Mouse (Mus musculus) frontal cortex, postnatal 25 days (tissue): Measurements from ENCODE around the gene Pgrmc2.

Source experiments
- DNase-seq, 2 experiments: peaks; one replicate each; pipeline ENCODE4 v3.0.0; 2022; ENCODE audit warnings: low spot score in 2 of 2

The Pgrmc2 gene

GRCm38 (mm10) chr3:41070519-41070918 is 12.3 kb downstream of the Pgrmc2 start:
- DNase-seq = no peak

DNA sequence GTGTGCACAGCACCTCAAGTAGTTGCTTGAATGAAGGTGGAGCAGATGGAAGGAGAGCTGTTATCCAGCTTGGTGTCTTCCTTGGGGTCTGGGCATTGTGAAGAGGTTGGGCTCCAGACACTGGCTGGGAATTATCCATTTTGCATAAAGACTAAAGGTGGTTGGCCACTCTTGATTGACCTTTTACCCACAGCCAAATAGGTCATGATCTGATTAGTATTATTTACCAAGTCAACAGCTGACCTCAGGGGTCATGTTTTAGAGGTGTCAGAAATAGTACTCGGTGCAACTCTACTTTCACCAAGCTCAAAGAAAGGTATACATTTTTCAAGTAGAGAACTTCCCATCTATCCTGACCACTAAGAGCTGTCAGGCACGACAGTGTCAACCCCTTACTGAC is 17.5 kb downstream of the Pgrmc2 start:
- DNase-seq = no peak

DNA sequence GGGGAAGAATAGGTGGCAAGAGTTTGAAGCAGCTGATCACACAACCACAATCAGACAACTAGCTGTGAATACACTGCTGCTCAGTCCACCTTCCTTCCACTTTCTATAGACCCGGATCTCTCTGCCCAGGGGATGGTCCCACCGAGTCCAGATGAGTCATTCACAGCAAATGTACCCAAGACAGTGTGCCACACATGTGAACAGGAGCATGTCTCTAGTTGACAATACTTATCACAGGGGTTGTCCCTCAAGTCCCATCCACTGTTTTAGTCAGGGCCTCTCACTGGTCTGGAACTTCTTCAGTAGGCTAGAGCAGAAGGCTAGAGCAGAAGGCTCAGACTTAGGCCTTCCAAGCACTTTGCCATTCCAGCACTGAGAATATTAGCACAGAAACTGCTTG is 20.1 kb downstream of the Pgrmc2 start:
- DNase-seq = no peak

DNA sequence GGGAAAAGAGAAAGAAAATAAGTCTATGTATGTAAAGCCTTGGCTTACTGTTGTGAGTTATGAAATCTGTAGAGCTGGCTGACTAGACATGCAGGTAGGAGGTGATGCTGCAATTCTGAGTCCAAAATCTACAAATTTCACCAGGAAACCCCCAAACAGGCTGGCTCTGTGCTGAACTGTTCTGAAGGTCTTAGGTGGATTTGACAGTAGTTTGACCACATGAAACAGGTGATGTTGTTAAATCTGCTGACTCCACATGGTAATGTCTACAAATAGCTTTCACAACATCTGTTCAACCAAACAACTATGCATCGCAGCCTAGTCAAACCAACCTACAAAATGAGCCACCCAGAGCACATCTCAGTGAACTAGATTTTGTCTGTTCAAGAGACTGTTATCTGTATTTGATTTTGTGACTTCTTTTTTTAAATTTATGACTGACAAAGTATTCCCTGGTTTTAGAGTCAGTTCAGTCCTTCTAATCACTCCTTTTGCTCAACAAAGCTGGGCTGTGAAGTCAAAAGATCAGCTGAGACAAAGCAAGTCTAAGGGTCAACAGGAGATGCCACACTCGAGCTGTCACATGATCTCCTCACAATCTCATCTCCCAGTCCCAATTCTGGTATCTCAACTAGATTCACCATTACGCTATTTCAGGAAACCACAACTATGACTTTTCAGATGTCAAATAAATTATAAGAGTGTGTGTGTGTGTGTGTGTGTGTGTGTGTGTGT is 20.8 kb downstream of the Pgrmc2 start:
- no peak for DNase-seq

DNA sequence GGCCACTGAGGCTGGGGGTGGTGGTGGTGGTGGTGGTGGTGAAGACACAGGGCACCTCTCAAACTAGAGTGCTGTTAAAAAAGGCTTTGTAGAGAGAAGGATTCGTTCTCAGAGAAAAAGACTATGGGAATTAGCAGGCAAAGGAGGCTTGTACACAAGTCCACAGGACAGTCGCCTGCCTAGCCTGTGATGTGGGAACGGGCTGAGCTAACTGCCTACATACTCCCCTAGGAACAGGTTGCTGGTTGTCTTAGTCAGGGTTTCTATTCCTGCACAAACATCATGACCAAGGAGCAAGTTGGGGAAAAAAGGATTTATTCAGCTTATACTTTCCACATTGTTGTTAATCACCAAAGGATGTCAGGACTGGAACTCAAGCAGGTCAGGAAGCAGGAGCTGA is 23.6 kb downstream of the Pgrmc2 start:
- no peak for DNase-seq

- DNase-seq = peak; percentile 28 to 44
Observed at GRCm38 (mm10) chr3:41058395-41058794, 24.5 kb downstream of the Pgrmc2 start.

GRCm38 (mm10) chr3:41053334-41053733 is 29.5 kb downstream of the Pgrmc2 start:
- no peak for DNase-seq

DNA sequence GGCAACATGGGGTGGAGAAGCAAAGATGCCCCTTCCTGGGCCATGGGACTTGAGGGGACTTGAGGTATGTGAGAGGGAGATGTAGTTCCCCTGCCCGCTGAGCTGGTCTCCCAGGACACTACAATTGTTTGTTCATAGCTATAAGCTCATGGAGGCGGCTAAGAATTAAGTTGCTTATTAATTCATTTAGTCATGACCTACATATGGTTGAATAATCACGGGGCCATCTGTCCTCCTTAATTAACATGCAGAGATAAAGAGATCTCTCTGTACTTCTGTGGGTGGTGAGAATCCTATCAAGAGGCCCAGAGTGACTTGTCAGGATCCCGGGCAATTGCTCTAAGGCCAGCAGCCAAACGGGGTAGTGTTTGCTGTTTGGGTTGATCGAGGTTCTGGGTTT is 35.0 kb downstream of the Pgrmc2 start:
- DNase-seq = no peak

DNA sequence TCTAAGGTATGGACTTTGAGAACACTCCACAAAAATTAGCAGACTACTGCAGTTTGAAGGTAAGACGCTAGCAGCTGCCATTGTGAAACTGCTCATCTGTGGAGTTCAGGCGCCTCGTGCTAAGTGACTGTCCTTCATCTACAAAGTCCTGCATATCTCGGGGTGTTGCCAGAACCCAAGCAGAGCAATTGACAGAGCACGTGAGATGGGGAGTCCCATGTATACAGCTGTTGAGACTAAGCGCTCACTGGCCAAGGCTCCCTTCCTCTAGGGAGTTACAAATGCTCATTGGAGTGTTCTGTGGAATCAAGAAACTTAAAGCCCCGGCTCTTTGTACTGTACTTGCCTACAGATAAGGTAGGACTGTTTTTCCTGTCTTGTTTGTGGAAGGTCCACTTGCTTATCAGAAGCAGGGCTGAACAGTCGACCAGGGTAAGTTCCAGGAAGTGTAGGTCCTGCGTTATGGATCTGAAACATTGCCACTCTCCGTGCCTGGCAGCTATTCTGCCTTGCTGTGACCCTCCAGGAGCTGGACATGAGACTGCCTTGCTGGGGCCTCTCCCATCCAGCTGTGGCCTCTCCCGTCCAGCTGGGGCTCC is 39.0 kb downstream of the Pgrmc2 start:
- DNase-seq = no peak

DNA sequence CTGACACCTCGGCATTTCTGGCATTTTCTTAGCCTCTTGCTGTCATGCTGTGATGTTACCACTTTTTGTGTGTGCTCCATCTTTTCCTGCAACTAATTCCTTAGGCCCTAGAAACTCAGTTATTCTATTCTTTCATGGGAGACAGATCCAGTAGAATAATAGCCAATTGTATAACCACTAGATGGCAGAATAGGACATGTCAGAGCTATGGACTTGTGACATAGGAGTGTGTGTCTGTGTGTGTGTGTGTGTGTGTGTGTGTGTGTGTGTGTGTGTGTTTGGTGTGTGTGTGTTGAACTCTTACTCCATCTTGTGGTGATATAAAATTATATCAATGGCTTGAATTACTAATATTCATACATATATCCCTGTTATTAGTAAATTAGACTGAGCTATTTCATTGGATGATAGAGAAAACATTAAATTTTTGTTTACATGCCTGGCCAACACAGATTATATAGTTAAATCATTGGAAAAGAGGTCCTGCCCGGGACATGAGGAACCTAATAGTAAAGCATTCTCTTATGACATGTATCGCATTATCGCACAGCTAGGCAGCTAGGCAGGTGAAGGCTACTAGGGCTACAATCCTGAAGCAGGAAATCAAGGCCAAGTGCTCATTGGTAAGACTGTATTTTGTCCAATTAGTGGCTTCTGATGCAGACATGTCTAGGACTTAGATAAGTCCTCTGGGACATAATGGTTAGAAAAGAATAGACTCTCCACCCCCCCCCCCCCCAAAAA is 40.5 kb downstream of the Pgrmc2 start:
- DNase-seq = no peak

DNA sequence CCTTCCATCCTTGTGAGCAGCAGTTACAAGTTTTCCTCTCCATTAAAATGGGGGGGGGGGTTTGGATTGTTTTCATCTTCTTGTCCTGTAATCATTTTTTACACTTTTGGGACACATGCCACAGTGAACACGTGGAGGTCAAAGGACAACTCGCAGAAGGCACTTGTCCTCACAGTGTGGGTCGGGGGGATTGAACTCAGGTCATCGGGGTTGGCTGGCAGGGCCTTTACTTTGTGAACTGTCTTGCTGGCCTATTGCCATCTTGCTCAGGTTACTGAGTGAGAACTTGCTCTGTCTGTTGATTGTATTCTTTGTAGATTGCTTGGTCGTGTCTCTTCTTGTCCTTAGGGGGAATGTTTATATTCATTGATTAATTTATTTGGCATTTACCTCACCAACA is 41.6 kb downstream of the Pgrmc2 start:
- no peak for DNase-seq

- DNase-seq = no peak
Observed at GRCm38 (mm10) chr3:41038297-41038916, 44.4 kb downstream of the Pgrmc2 start.

DNA sequence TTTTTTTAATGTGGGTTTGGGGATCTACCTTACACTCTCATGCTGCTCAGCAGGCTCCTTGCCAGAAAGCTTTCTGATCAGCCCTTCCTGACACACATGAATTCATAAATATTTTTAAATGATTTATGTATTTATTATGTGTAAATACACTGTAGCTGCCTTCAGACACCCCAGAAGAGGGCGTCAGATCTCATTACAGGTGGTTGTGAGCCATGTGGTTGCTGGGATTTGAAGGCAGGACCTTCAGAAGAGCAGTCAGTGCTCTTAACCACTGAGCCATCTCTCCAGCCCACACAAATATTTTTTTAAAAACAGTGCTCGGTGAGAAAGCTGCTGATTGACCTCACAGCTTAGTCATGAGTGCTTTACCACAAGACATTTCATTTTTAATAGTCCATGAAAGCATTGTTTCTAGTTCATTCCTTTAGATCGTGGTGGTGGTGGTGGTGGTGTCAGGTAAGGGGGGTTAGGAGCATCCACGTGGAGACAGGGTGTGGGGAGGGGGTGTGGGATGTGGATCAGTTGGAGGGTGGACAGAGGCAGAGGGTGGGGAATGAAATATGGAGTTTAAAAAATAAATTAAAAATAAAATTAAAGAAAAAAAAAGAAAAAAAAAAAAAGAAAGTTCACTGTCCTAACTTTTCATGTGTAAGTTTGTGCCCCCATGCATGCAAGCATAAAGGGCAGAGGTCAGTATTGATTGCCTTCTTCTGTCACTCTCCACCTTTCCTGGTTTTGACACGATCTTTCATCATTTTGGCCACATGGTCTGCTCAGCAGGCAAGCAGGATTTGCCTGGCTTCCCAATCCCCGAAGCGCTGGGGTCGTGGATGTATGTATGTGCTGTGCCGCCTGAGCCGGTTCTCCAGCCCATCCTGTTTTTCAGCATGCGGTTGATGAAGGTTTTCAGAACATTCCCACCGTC is 51.3 kb downstream of the Pgrmc2 start:
- no peak for DNase-seq

DNA sequence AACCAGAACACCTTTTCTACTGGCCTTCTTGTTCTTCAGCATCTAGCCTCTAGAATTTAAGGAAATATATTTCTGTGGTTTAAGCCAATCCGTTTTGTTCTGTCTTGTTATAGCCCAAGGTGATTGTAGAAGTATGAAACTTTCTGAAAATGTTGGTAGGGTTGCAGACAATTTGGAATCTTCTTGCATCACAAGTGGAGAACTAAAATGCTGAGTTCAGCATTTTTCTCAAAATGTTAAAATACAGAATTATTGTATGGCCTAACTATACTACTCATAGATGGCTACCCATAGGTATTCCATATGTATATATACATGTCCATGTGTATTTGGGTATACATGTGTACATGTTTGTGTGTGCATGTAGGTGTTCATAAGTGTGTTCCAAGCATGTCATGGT is 52.1 kb downstream of the Pgrmc2 start:
- DNase-seq = no peak

GRCm38 (mm10) chr3:41021980-41022379 is 60.9 kb downstream of the Pgrmc2 start:
- DNase-seq = no peak

- DNase-seq = no peak
Observed at GRCm38 (mm10) chr3:41020687-41021086, 62.2 kb downstream of the Pgrmc2 start.

DNA sequence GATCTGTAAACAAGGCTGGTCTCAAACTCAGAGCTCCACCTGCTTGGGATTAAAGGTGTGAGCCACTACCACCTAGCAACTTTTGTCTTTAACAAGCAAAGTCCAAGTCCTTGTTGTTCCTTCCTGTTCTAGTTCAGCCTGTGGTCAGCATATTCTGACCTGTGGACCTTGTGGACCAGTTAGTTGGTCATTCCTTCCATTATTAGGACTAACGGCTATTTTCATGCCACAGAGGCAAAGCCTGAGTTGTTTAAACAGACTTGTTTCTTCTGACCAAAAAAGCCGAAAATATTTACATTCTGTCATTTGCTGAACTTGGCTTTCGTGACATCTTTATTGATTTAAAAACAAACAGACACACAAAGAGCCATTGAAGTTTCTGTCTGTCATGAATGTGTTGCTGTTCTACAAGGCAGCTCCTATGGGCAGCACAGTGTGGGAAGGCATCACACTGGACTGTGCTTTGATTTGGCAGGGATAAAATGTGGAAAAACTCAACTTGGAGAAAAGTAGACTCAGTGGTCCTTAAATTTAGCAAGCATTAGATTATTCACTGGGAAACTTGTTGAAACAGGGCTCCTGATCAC is 64.7 kb downstream of the Pgrmc2 start:
- no peak for DNase-seq
